Mouse (Mus musculus) frontal cortex, postnatal 14 days (tissue): ENCODE data around the gene Tmem208.
"Not testable (repeated sequence)": the region's sequence is repeated elsewhere in the genome, so short reads cannot be mapped to it uniquely, and the experiment has no call there.

Source experiments
- DNase-seq, 2 experiments: peaks; one replicate each; pipeline ENCODE4 v3.0.0; 2022; ENCODE audit warnings: low spot score in 2 of 2

The Tmem208 gene

GRCm38 (mm10) chr8:105326141-105326672 lies at the start of gene Tmem208, which contains the start of gene Lrrc29:
Gene Tmem208 (plus strand): TSS chr8:105326354.
Gene Lrrc29 (minus strand): TSS chr8:105326278.
- DNase-seq = peak; percentile 95 to 97

- peak; percentile 70 for DNase-seq
Observed at GRCm38 (mm10) chr8:105278911-105279334, 47.2 kb upstream of the Tmem208 start.

- DNase-seq = no peak
Observed at GRCm38 (mm10) chr8:105280567-105280966, 45.6 kb upstream of the Tmem208 start.

- no peak for DNase-seq
Observed at GRCm38 (mm10) chr8:105281821-105282220, 44.3 kb upstream of the Tmem208 start.

- no peak for DNase-seq
Observed at GRCm38 (mm10) chr8:105282239-105282638, 43.9 kb upstream of the Tmem208 start.

- DNase-seq = no peak
Observed at GRCm38 (mm10) chr8:105283074-105283473, 43.1 kb upstream of the Tmem208 start.

GRCm38 (mm10) chr8:105285514-105285913 lies 40.6 kb upstream of the Tmem208 start:
- DNase-seq = no peak

- DNase-seq = no peak
Observed at GRCm38 (mm10) chr8:105286907-105287306, 39.2 kb upstream of the Tmem208 start.

GRCm38 (mm10) chr8:105288231-105288630 lies 37.9 kb upstream of the Tmem208 start:
- no peak for DNase-seq

- peak; percentile 92 to 94 for DNase-seq
Observed at GRCm38 (mm10) chr8:105288958-105289732, 37.0 kb upstream of the Tmem208 start.

GRCm38 (mm10) chr8:105289805-105290460 lies 36.2 kb upstream of the Tmem208 start, which contains the start of gene 4931428F04Rik:
Gene 4931428F04Rik (minus strand): TSS chr8:105289864.
- DNase-seq = peak in 1 of 2 experiments; percentile 43

- peak in 1 of 2 experiments; percentile 76 for DNase-seq
Observed at GRCm38 (mm10) chr8:105290554-105291314, 35.4 kb upstream of the Tmem208 start.

- not testable (repeated sequence) for DNase-seq
Observed at GRCm38 (mm10) chr8:105291364-105291763, 34.8 kb upstream of the Tmem208 start.

GRCm38 (mm10) chr8:105291802-105292201 lies 34.4 kb upstream of the Tmem208 start:
- DNase-seq = not testable (repeated sequence)

- DNase-seq = no peak
Observed at GRCm38 (mm10) chr8:105292471-105292870, 33.7 kb upstream of the Tmem208 start.

- DNase-seq = no peak
Observed at GRCm38 (mm10) chr8:105293405-105293804, 32.7 kb upstream of the Tmem208 start.

- no peak for DNase-seq
Observed at GRCm38 (mm10) chr8:105294776-105295175, 31.4 kb upstream of the Tmem208 start.

GRCm38 (mm10) chr8:105295256-105295655 lies 30.9 kb upstream of the Tmem208 start:
- DNase-seq = no peak

GRCm38 (mm10) chr8:105295895-105296573 lies 30.1 kb upstream of the Tmem208 start, which contains the start of gene Exoc3l:
Gene Exoc3l (minus strand): TSS chr8:105296101.
- DNase-seq = no peak

- peak; percentile 81 to 91 for DNase-seq
Observed at GRCm38 (mm10) chr8:105297511-105298192, 28.5 kb upstream of the Tmem208 start, which contains the start of gene E2f4. Gene E2f4 (plus strand): TSS chr8:105297663.
